8 mouse cellular contexts compared by ENCODE assay signal in genomic region chr11:19017262-19017661, GRCm38 (mm10). TPM values are rescaled to one million over a fixed set of nuclear protein-coding genes. Genes with fewer than 3 reads are reported as not detected.
DNase-seq lines count a peak whose midpoint lies in the region; ATAC-seq and TF ChIP-seq lines count a peak whose summit lies in the region.

No protein-coding gene starts in this region.

- peak overlapping the region; percentile 90 for H3K9ac ChIP-seq in lung, embryonic 16.5 days (ENCODE audit: low read length)
- no peak overlapping the region; the same call in 1 of the 2 replicates for H3K9ac ChIP-seq in forebrain, embryonic 14.5 days (ENCODE audit: low read length)
- no peak overlapping the region for H3K9ac ChIP-seq in limb, embryonic 14.5 days (ENCODE audit: low read depth, low read length, severe bottlenecking)
- peak overlapping the region; percentile 100 for H3K9ac ChIP-seq in stomach, embryonic 14.5 days (replicated peaks; ENCODE audit: low read depth, low read length)

- H3K27me3 ChIP-seq in lung, embryonic 16.5 days (ENCODE audit: control insufficient read depth, insufficient read depth, low read depth, low read length): peaks cover 2% of the 10 kb centered on the region; the same call in 1 of the 2 replicates
- H3K27me3 ChIP-seq in forebrain, embryonic 14.5 days (replicated peaks; ENCODE audit: control insufficient read depth, insufficient read depth, low read length): peaks cover 35% of the 10 kb centered on the region
- peaks cover 85% of the 10 kb centered on the region for H3K27me3 ChIP-seq in limb, embryonic 14.5 days (ENCODE audit: control insufficient read depth, insufficient read depth, low read length)
- no peaks in the 10 kb centered on the region for H3K27me3 ChIP-seq in stomach, embryonic 14.5 days (ENCODE audit: control insufficient read depth, insufficient read depth, low read length)

- ATAC-seq in lung, embryonic 16.5 days (ENCODE audit: low read depth): no peak
- ATAC-seq in forebrain, embryonic 14.5 days: no peak
- no peak for ATAC-seq in limb, embryonic 14.5 days (ENCODE audit: low FRiP score, low read depth)
- no peak for ATAC-seq in stomach, embryonic 14.5 days (ENCODE audit: insufficient number of reproducible peaks, insufficient read depth, low FRiP score, low read depth)
- no peak for ATAC-seq in monocyte, adult 5-6 weeks (replicated peaks; ENCODE audit: insufficient number of reproducible peaks, low FRiP score, low TSS enrichment, poor library complexity, severe bottlenecking)

- 2% methylated on average over 1 of the region's 1 CpGs for WGBS in lung, embryonic 16.5 days
- WGBS in forebrain, embryonic 14.5 days: 0% methylated on average over 1 of the region's 1 CpGs
- 14% methylated on average over 1 of the region's 1 CpGs for WGBS in limb, embryonic 14.5 days
- 9% methylated on average over 1 of the region's 1 CpGs for WGBS in stomach, embryonic 14.5 days

- peak overlapping the region; percentile 65 for H3K4me2 ChIP-seq in lung, embryonic 16.5 days (ENCODE audit: low read depth, low read length)
- peak overlapping the region; percentile 80 for H3K4me2 ChIP-seq in forebrain, embryonic 14.5 days (ENCODE audit: low read length)
- peak overlapping the region; percentile 95 for H3K4me2 ChIP-seq in limb, embryonic 14.5 days (replicated peaks; ENCODE audit: low read depth, low read length, severe bottlenecking)
- H3K4me2 ChIP-seq in stomach, embryonic 14.5 days (replicated peaks; ENCODE audit: low read depth, low read length): peak overlapping the region; percentile 58

- peak overlapping the region; percentile 91 for H3K27ac ChIP-seq in lung, embryonic 16.5 days (ENCODE audit: low read length)
- H3K27ac ChIP-seq in forebrain, embryonic 14.5 days (ENCODE audit: low read depth, low read length): no peak overlapping the region
- no peak overlapping the region for H3K27ac ChIP-seq in limb, embryonic 14.5 days (replicated peaks; ENCODE audit: low read depth, low read length)
- peak overlapping the region; percentile 100 for H3K27ac ChIP-seq in stomach, embryonic 14.5 days (ENCODE audit: low read length)

- H3K4me3 ChIP-seq in lung, embryonic 16.5 days (ENCODE audit: low read length): peak overlapping the region; percentile 60
- peak overlapping the region; percentile 58 for H3K4me3 ChIP-seq in forebrain, embryonic 14.5 days (ENCODE audit: low read depth, low read length)
- peak overlapping the region; percentile 32 for H3K4me3 ChIP-seq in limb, embryonic 14.5 days (replicated peaks; ENCODE audit: low read length)
- H3K4me3 ChIP-seq in stomach, embryonic 14.5 days (ENCODE audit: low read depth, low read length): peak overlapping the region; percentile 46

- H3K36me3 ChIP-seq in lung, embryonic 16.5 days (ENCODE audit: control insufficient read depth, insufficient read depth, low read length): peaks cover 2% of the 10 kb centered on the region; the same call in 1 of the 2 replicates
- H3K36me3 ChIP-seq in forebrain, embryonic 14.5 days (ENCODE audit: control insufficient read depth, insufficient read depth, low read length): no peaks in the 10 kb centered on the region
- H3K36me3 ChIP-seq in limb, embryonic 14.5 days (ENCODE audit: control insufficient read depth, insufficient read depth, low read length): no peaks in the 10 kb centered on the region
- peaks cover 24% of the 10 kb centered on the region for H3K36me3 ChIP-seq in stomach, embryonic 14.5 days (ENCODE audit: control insufficient read depth, insufficient read depth, low read length)

- DNase-seq in lung, postnatal 10 days: no peak
- no peak for DNase-seq in forebrain, embryonic 14.5 days (ENCODE audit: low spot score)
- no peak for DNase-seq in limb, embryonic 14.5 days (ENCODE audit: low spot score)
- DNase-seq in layer of hippocampus, adult 18-20 months (ENCODE audit: low spot score in 2 of 2): no peak
- no peak for DNase-seq in cerebellum, postnatal 4 days (ENCODE audit: low spot score in 2 of 2)

- H3K4me1 ChIP-seq in lung, embryonic 16.5 days (replicated peaks; ENCODE audit: control insufficient read depth, insufficient read depth, low read length): peaks cover 12% of the 10 kb centered on the region
- H3K4me1 ChIP-seq in forebrain, embryonic 14.5 days (ENCODE audit: control insufficient read depth, insufficient read depth, low read length): peaks cover 4% of the 10 kb centered on the region
- peaks cover 2% of the 10 kb centered on the region for H3K4me1 ChIP-seq in limb, embryonic 14.5 days (ENCODE audit: control insufficient read depth, insufficient read depth, low read length)
- H3K4me1 ChIP-seq in stomach, embryonic 14.5 days (ENCODE audit: control insufficient read depth, insufficient read depth, low read length): peaks cover 11% of the 10 kb centered on the region; the same call in 1 of the 2 replicates

- no peaks in the 10 kb centered on the region for H3K9me3 ChIP-seq in lung, embryonic 16.5 days (ENCODE audit: control insufficient read depth, low read length)
- no peaks in the 10 kb centered on the region for H3K9me3 ChIP-seq in forebrain, embryonic 14.5 days (replicated peaks; ENCODE audit: control insufficient read depth, low read length)
- H3K9me3 ChIP-seq in limb, embryonic 14.5 days (ENCODE audit: control insufficient read depth, low read length): no peaks in the 10 kb centered on the region
- H3K9me3 ChIP-seq in stomach, embryonic 14.5 days (ENCODE audit: control insufficient read depth, low read depth, low read length): no peaks in the 10 kb centered on the region

- TF ChIP-seq POLR2A in limb, embryonic 14.5 days (IDR thresholded peaks at IDR 0.05; ENCODE audit: borderline replicate concordance, extremely low read depth, insufficient read depth, insufficient read length): no peak

RNA-seq across cellular contexts. Expression of gene Meis1, which starts 1.5 kb away (rescaled TPM):
- 94.4 and 99.9 TPM in 2 replicates for polyA plus RNA-seq in lung, embryonic 16.5 days (2015; fragmentation: Nextera tagmentation; extraction: Ambion mirVana)
- polyA plus RNA-seq in forebrain, embryonic 14.5 days (2014; fragmentation: Nextera tagmentation; extraction: Ambion mirVana): 19.2 and 20.1 TPM in 2 replicates
- polyA plus RNA-seq in limb, embryonic 14.5 days (2012; rRNA removed): 12.1 and 16.2 TPM in 2 replicates
- polyA plus RNA-seq in limb, embryonic 14.5 days (2014; fragmentation: Nextera tagmentation; extraction: Ambion mirVana): 13.6 and 15.9 TPM in 2 replicates
- 151 and 155 TPM in 2 replicates for polyA plus RNA-seq in stomach, embryonic 14.5 days (2014; fragmentation: Nextera tagmentation; extraction: Ambion mirVana)
- total RNA-seq in layer of hippocampus, adult 18-20 months (2021): 1 to 10 TPM; 2.1 to 2.2 TPM
- 6.7 to 11.1 TPM (median 10.2 TPM) in 3 replicates for total RNA-seq in monocyte, adult 5-6 weeks (2017)

Comparison
In these comparisons a context has a peak if more than half of its experiments do, and no peak if none do; other contexts are left out.
1. H3K27ac ChIP-seq: peak in lung, embryonic 16.5 days (single experiment) and stomach, embryonic 14.5 days (single experiment); none in forebrain, embryonic 14.5 days (single experiment) and limb, embryonic 14.5 days (single experiment).
2. H3K9ac ChIP-seq: peak in lung, embryonic 16.5 days (single experiment) and stomach, embryonic 14.5 days (single experiment); none in forebrain, embryonic 14.5 days (single experiment) and limb, embryonic 14.5 days (single experiment).
3. Peak in every context shown above with its lines, with median percentiles within 50 percentile points of each other: H3K4me2 ChIP-seq and H3K4me3 ChIP-seq.